Mouse (Mus musculus): ENCODE data around the gene Lrrfip2.

Gene Lrrfip2

GRCm38 (mm10) chr9:111211122-111212041, 94.0 kb downstream of the Lrrfip2 start:
- in situ Hi-C loops (cut with MboI, MseI): no loop called here

- in situ Hi-C loops (cut with MboI, MseI): no loop called here
Measured at GRCm38 (mm10) chr9:111213501-111213900, 96.1 kb downstream of the Lrrfip2 start.

GRCm38 (mm10) chr9:111216424-111216823, 99.0 kb downstream of the Lrrfip2 start:
- in situ Hi-C loops (cut with MboI, MseI): no loop called here

- in situ Hi-C loops (cut with MboI, MseI): no loop called here
Measured at GRCm38 (mm10) chr9:111220551-111221080, 103.2 kb downstream of the Lrrfip2 start.

- in situ Hi-C loops (cut with MboI, MseI): no loop called here
Measured at GRCm38 (mm10) chr9:111221580-111221979, 104.2 kb downstream of the Lrrfip2 start.

- in situ Hi-C loops (cut with MboI, MseI): no loop called here
Measured at GRCm38 (mm10) chr9:111223406-111223805, 106.0 kb downstream of the Lrrfip2 start.

- in situ Hi-C loops (cut with MboI, MseI): no loop called here
Measured at GRCm38 (mm10) chr9:111228446-111228845, 111.1 kb downstream of the Lrrfip2 start.

- in situ Hi-C loops (cut with MboI, MseI): no loop called here
Measured at GRCm38 (mm10) chr9:111234701-111235100, 117.3 kb downstream of the Lrrfip2 start.

GRCm38 (mm10) chr9:111237726-111238125, 120.3 kb downstream of the Lrrfip2 start:
- in situ Hi-C loops (cut with MboI, MseI): no loop called here

- in situ Hi-C loops (cut with MboI, MseI): no loop called here
Measured at GRCm38 (mm10) chr9:111239821-111240220, 122.4 kb downstream of the Lrrfip2 start.

- in situ Hi-C loops (cut with MboI, MseI): no loop called here
Measured at GRCm38 (mm10) chr9:111243384-111243783, 126.0 kb downstream of the Lrrfip2 start.

- in situ Hi-C loops (cut with MboI, MseI): no loop called here
Measured at GRCm38 (mm10) chr9:111245546-111245945, 128.2 kb downstream of the Lrrfip2 start.

GRCm38 (mm10) chr9:111247682-111248246, 130.4 kb downstream of the Lrrfip2 start:
- in situ Hi-C loops (cut with MboI, MseI): no loop called here

- in situ Hi-C loops (cut with MboI, MseI): no loop called here
Measured at GRCm38 (mm10) chr9:111252161-111252869, 134.9 kb downstream of the Lrrfip2 start.

- in situ Hi-C loops (cut with MboI, MseI): loop anchor here (10.0 kb wide), 1 partner anchor 596 kb away; no protein-coding TSS in a partner anchor
Measured at GRCm38 (mm10) chr9:111260360-111260985, 143.1 kb downstream of the Lrrfip2 start.

- in situ Hi-C loops (cut with MboI, MseI): loop anchor here (10.0 kb wide), 1 partner anchor 597 kb away; no protein-coding TSS in a partner anchor
Measured at GRCm38 (mm10) chr9:111261356-111261755, 144.0 kb downstream of the Lrrfip2 start.

GRCm38 (mm10) chr9:111267998-111268397, 150.6 kb downstream of the Lrrfip2 start:
- in situ Hi-C loops (cut with MboI, MseI): loop anchor here (10.0 kb wide), 1 partner anchor 603 kb away; no protein-coding TSS in a partner anchor

GRCm38 (mm10) chr9:111270606-111271005, 153.2 kb downstream of the Lrrfip2 start:
- in situ Hi-C loops (cut with MboI, MseI): no loop called here

GRCm38 (mm10) chr9:111271056-111271433, 153.7 kb downstream of the Lrrfip2 start:
- in situ Hi-C loops (cut with MboI, MseI): no loop called here

GRCm38 (mm10) chr9:111271434-111272160, 154.2 kb downstream of the Lrrfip2 start, which contains the start of the genes Mlh1 and Epm2aip1:
Gene Mlh1, minus strand, starts transcription at chr9:111271791.
Gene Epm2aip1, plus strand, starts transcription at chr9:111271929.
- in situ Hi-C loops (cut with MboI, MseI): no loop called here

Measured in T-helper 1 cell (primary cell).